In genomic region chr16:35464686-35465308, GRCm38 (mm10) we compare ENCODE assay signal across 15 mouse cellular contexts. TPM values are rescaled to one million over a fixed set of nuclear protein-coding genes. Genes with fewer than 3 reads are reported as not detected.
DNase-seq lines count a peak whose midpoint lies in the region; ATAC-seq and TF ChIP-seq lines count a peak whose summit lies in the region.
"Had no signal": no experiment of that assay in that cellular context is flagged by ENCODE, and none has a peak within 500 bp of the region (broad histone marks: within the 10 kb centered on the region; RNA-seq: fewer than 3 reads in every experiment).

No protein-coding gene starts in this region.

- H3K27ac ChIP-seq in neural tube, embryonic 12.5 days: no peak overlapping the region
- H3K27ac ChIP-seq in neural tube, embryonic 15.5 days (replicated peaks): no peak overlapping the region
- peak overlapping the region; percentile 87 for H3K27ac ChIP-seq in hindbrain, embryonic 10.5 days
- H3K27ac ChIP-seq in midbrain, embryonic 12.5 days (replicated peaks): peak overlapping the region; percentile 55
- no peak overlapping the region for H3K27ac ChIP-seq in gastrocnemius, adult 2 months
- H3K27ac ChIP-seq: limb, embryonic 15.5 days; macrophage had no signal

- H3K27me3 ChIP-seq in neural tube, embryonic 12.5 days (replicated peaks): no peaks in the 10 kb centered on the region
- no peaks in the 10 kb centered on the region for H3K27me3 ChIP-seq in neural tube, embryonic 15.5 days (replicated peaks)
- no peaks in the 10 kb centered on the region for H3K27me3 ChIP-seq in hindbrain, embryonic 10.5 days (ENCODE audit: insufficient read depth, poor library complexity, severe bottlenecking)
- H3K27me3 ChIP-seq in midbrain, embryonic 12.5 days: peaks cover 6% of the 10 kb centered on the region; the same call in 1 of the 2 replicates
- H3K27me3 ChIP-seq: limb, embryonic 15.5 days had no signal

- no peaks in the 10 kb centered on the region; the same call in 1 of the 2 replicates for H3K36me3 ChIP-seq in neural tube, embryonic 12.5 days
- no peaks in the 10 kb centered on the region for H3K36me3 ChIP-seq in neural tube, embryonic 15.5 days
- H3K36me3 ChIP-seq in hindbrain, embryonic 10.5 days: peaks cover 46% of the 10 kb centered on the region
- no peaks in the 10 kb centered on the region; the same call in 1 of the 2 replicates for H3K36me3 ChIP-seq in midbrain, embryonic 12.5 days

- intact Hi-C loops in left cerebral cortex, postnatal 10 days (cut with DNase I): no loop called here
- intact Hi-C loops in gastrocnemius, adult 2 months (cut with DNase I): no loop called here

- H3K4me3 ChIP-seq in neural tube, embryonic 12.5 days: no peak overlapping the region
- H3K4me3 ChIP-seq in neural tube, embryonic 15.5 days (replicated peaks): no peak overlapping the region
- no peak overlapping the region for H3K4me3 ChIP-seq in hindbrain, embryonic 10.5 days
- H3K4me3 ChIP-seq in midbrain, embryonic 12.5 days: no peak overlapping the region
- H3K4me3 ChIP-seq in gastrocnemius, adult 2 months: no peak overlapping the region
- H3K4me3 ChIP-seq: heart, adult 2 months; limb, embryonic 15.5 days had no signal

- WGBS in neural tube, embryonic 12.5 days: 33% methylated on average over 12 of the region's 12 CpGs
- 27% methylated on average over 12 of the region's 12 CpGs for WGBS in neural tube, embryonic 15.5 days
- 30% methylated on average over 12 of the region's 12 CpGs for WGBS in hindbrain, embryonic 10.5 days
- WGBS in midbrain, embryonic 12.5 days: 12% methylated on average over 12 of the region's 12 CpGs

- H3K9ac ChIP-seq in neural tube, embryonic 12.5 days: 0 out of 2 replicates have a peak overlapping the region, but pooled peaks have one; percentile 21
- H3K9ac ChIP-seq in neural tube, embryonic 15.5 days (replicated peaks): no peak overlapping the region
- H3K9ac ChIP-seq in midbrain, embryonic 12.5 days (replicated peaks): no peak overlapping the region
- H3K9ac ChIP-seq: limb, embryonic 15.5 days had no signal

- H3K4me1 ChIP-seq in neural tube, embryonic 12.5 days: no peaks in the 10 kb centered on the region
- peaks cover 13% of the 10 kb centered on the region for H3K4me1 ChIP-seq in neural tube, embryonic 15.5 days
- H3K4me1 ChIP-seq in hindbrain, embryonic 10.5 days (replicated peaks): peaks cover 54% of the 10 kb centered on the region
- H3K4me1 ChIP-seq in midbrain, embryonic 12.5 days: peaks cover 18% of the 10 kb centered on the region
- H3K4me1 ChIP-seq: limb, embryonic 15.5 days had no signal

- H3K4me2 ChIP-seq in neural tube, embryonic 12.5 days (replicated peaks): 0 out of 2 replicates have a peak overlapping the region, but pooled peaks have one; percentile 0
- no peak overlapping the region for H3K4me2 ChIP-seq in neural tube, embryonic 15.5 days
- no peak overlapping the region for H3K4me2 ChIP-seq in midbrain, embryonic 12.5 days (replicated peaks)
- H3K4me2 ChIP-seq: limb, embryonic 15.5 days had no signal

- ATAC-seq in neural tube, embryonic 12.5 days (ENCODE audit: low FRiP score, low read depth): peak; percentile 59; the same call in 1 of the 2 replicates
- no peak; the same call in 1 of the 2 replicates for ATAC-seq in neural tube, embryonic 15.5 days (ENCODE audit: low FRiP score)
- peak; percentile 78 for ATAC-seq in midbrain, embryonic 12.5 days (ENCODE audit: low FRiP score, low read depth)
- no peak for ATAC-seq in megakaryocyte, adult 5-6 weeks (ENCODE audit: poor library complexity, severe bottlenecking)

- no peak for TF ChIP-seq CTCF in gastrocnemius, adult 2 months (IDR thresholded peaks at IDR 0.05)

- peak; percentile 55 for DNase-seq in hindbrain, embryonic 10.5 days (ENCODE audit: low spot score)
- no peak for DNase-seq in left cerebral cortex, postnatal 10 days (ENCODE audit: extremely low spot score in 1 of 2, low spot score in 2 of 2)
- no peak for DNase-seq in ovary, postnatal 36 days (ENCODE audit: low spot score)
- no peak for DNase-seq in gastrocnemius, adult 2 months
- DNase-seq: adrenal gland, postnatal 10 days; heart, adult 2 months; heart, postnatal 4 days; kidney, adult 2 months; lung, adult 18-20 months had no signal

- H3K9me3 ChIP-seq in neural tube, embryonic 12.5 days: no peaks in the 10 kb centered on the region
- no peaks in the 10 kb centered on the region for H3K9me3 ChIP-seq in neural tube, embryonic 15.5 days (replicated peaks)
- H3K9me3 ChIP-seq in hindbrain, embryonic 10.5 days: no peaks in the 10 kb centered on the region
- H3K9me3 ChIP-seq in midbrain, embryonic 12.5 days: no peaks in the 10 kb centered on the region
- H3K9me3 ChIP-seq: limb, embryonic 15.5 days had no signal

RNA-seq across cellular contexts. Expression of gene Pdia5, which starts 25.9 kb away (rescaled TPM):
- polyA plus RNA-seq in neural tube, embryonic 12.5 days (2016; fragmentation: Nextera tagmentation; extraction: Ambion mirVana): 21.9 and 24.0 TPM in 2 replicates
- polyA plus RNA-seq in neural tube, embryonic 15.5 days (2015; fragmentation: Nextera tagmentation; extraction: Ambion mirVana): 15.2 and 19.6 TPM in 2 replicates
- polyA plus RNA-seq in hindbrain, embryonic 10.5 days (2016; fragmentation: Nextera tagmentation; extraction: Ambion mirVana): 23.0 and 28.2 TPM in 2 replicates
- polyA plus RNA-seq in midbrain, embryonic 12.5 days (2016; fragmentation: Nextera tagmentation; extraction: Ambion mirVana): 17.4 and 20.9 TPM in 2 replicates
- 1 to 10 TPM; 4.3 to 5.1 TPM for total RNA-seq in left cerebral cortex, postnatal 10 days (2021)
- total RNA-seq in megakaryocyte, adult 5-6 weeks (2015): 4.7 and 8.8 TPM in 2 replicates
- 2.8 and 4.3 TPM in 2 replicates for total RNA-seq in megakaryocyte, adult 5-6 weeks (2017)
- total RNA-seq in gastrocnemius, adult 2 months (2021): 1 to 10 TPM; 1.2 to 2.5 TPM

Comparison
In these comparisons a context has a peak if more than half of its experiments do, and no peak if none do; other contexts are left out.
1. ATAC-seq: peak in neural tube, embryonic 12.5 days (single experiment) and midbrain, embryonic 12.5 days (single experiment); none in neural tube, embryonic 15.5 days (single experiment) and megakaryocyte, adult 5-6 weeks (single experiment).
2. H3K27ac ChIP-seq: peak in hindbrain, embryonic 10.5 days (single experiment) and midbrain, embryonic 12.5 days (single experiment); none in neural tube, embryonic 12.5 days (single experiment), neural tube, embryonic 15.5 days (single experiment) and gastrocnemius, adult 2 months (single experiment).